Mouse (Mus musculus): ENCODE results near the gene Gm10392. TPM values are rescaled to one million over a fixed set of nuclear protein-coding genes. Genes with fewer than 3 reads are reported as not detected.

Gene Gm10392
- polyA plus RNA-seq, 1 experiment from 2014 or later: 0.19 TPM

DNA sequence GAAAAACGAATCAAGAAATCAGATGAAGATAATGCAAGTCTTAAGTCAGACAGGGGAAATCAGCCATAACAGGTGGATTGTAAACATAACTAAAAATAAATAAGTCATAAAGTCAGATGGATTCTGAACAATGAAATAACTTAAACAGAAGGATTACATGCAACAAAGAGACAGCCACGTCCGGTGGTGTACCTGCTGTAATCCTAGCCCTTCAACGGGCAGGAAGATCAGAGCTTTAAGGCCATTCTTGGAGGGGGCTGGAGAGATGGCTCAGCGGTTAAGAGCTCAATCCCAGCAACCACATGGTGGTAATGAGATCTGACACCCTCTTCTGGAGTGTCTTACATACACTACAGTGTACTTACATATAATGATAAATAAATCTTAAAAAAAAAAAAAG lies 7.7 kb downstream of the Gm10392 start:
- no peak overlapping the region for H3K9ac ChIP-seq (ENCODE audit: low read length)
- no peak overlapping the region for H3K27ac ChIP-seq (ENCODE audit: low read depth, low read length)
- H3K4me3 ChIP-seq (ENCODE audit: low read depth, low read length): no peak overlapping the region
- H3K4me1 ChIP-seq (replicated peaks; ENCODE audit: control insufficient read depth, insufficient read depth, low read length): peaks cover 26% of the 10 kb centered on the region
- no peaks in the 10 kb centered on the region for H3K9me3 ChIP-seq (ENCODE audit: control insufficient read depth, low read length)
- peaks cover 7% of the 10 kb centered on the region for H3K27me3 ChIP-seq (ENCODE audit: control insufficient read depth, insufficient read depth, low read length)
- WGBS: 82% methylated on average over 5 of the region's 5 CpGs
- ATAC-seq (replicated peaks; ENCODE audit: low FRiP score) (no peak), DNase-seq (ENCODE audit: low spot score) (peak; percentile 42)
- no peak overlapping the region for H3K4me2 ChIP-seq (ENCODE audit: low read depth, low read length, severe bottlenecking)
- no peaks in the 10 kb centered on the region; the same call in 1 of the 2 replicates for H3K36me3 ChIP-seq (ENCODE audit: control insufficient read depth, insufficient read depth, low read length)

DNA sequence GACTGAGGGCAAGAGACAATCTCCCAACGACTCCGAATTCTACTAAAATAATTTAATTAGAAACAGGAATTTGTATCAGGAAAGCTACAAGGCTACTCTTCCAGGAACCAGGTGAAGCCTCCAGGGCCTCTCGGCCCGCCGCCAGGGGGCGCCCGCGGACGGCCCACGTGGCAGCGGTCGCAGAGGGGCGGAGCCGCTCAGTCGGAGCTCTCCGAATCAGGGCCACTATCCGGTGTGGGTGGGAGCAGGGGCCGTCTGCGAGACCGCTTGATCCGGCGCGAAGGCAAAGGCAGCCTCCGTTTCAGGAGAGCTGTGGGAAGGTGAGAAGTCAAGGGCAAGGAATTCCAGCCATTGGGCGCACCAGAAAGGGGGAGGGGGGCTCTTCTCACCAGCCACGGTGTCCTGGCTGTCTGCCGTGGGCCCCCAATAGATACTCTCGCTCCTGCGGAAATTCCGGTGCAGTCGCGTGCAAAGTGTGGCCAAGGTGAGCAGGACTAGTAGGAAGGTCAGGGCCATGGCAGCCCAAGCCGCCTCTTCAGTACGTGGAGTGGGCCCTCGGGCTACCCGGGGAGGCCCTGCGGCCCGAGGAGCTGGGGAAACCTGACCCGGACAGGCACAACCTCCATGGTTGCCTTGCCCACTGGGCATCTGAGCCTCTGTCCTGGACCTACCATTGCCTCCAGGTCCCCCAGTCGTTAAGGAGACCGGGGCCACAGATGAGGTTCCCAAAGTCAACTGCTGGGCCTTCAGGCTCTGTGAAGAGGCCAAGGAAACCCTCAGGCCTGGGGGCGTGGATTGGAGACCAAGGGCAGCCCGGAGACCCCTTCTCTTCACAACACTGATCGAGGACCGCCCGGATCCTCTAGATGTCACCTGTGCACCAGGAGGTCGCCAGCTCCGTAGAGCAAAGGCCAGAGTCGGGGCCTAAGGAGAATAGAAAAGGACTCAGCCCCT lies 10.7 kb downstream of the Gm10392 start:
- Histone ChIP-seq H3K27me3 (ENCODE audit: control insufficient read depth, insufficient read depth, low read length) (no peaks in the 10 kb centered on the region), H3K27ac (ENCODE audit: low read depth, low read length) (no peak overlapping the region), H3K4me3 (ENCODE audit: low read depth, low read length) (peak overlapping the region; percentile 22), H3K4me2 (ENCODE audit: low read depth, low read length, severe bottlenecking) (peak overlapping the region; percentile 65), H3K36me3 (ENCODE audit: control insufficient read depth, insufficient read depth, low read length) (peaks cover 3% of the 10 kb centered on the region; the same call in 1 of the 2 replicates), H3K9ac (ENCODE audit: low read length) (peak overlapping the region; percentile 41; the same call in 1 of the 2 replicates), H3K4me1 (replicated peaks; ENCODE audit: control insufficient read depth, insufficient read depth, low read length) (peaks cover 5% of the 10 kb centered on the region), H3K9me3 (ENCODE audit: control insufficient read depth, low read length) (no peaks in the 10 kb centered on the region)
- DNase-seq (ENCODE audit: low spot score): peak; percentile 91
- peak; percentile 73 for ATAC-seq (replicated peaks; ENCODE audit: low FRiP score)
- WGBS: 19% methylated on average over 48 of the region's 49 CpGs

- Histone ChIP-seq H3K27ac (ENCODE audit: low read depth, low read length) (no peak overlapping the region), H3K4me2 (ENCODE audit: low read depth, low read length, severe bottlenecking) (no peak overlapping the region), H3K9me3 (ENCODE audit: control insufficient read depth, low read length) (no peaks in the 10 kb centered on the region), H3K4me3 (ENCODE audit: low read depth, low read length) (no peak overlapping the region), H3K9ac (ENCODE audit: low read length) (no peak overlapping the region), H3K4me1 (replicated peaks; ENCODE audit: control insufficient read depth, insufficient read depth, low read length) (peaks cover 3% of the 10 kb centered on the region), H3K36me3 (ENCODE audit: control insufficient read depth, insufficient read depth, low read length) (peaks cover 3% of the 10 kb centered on the region; the same call in 1 of the 2 replicates), H3K27me3 (ENCODE audit: control insufficient read depth, insufficient read depth, low read length) (no peaks in the 10 kb centered on the region)
- WGBS: 77% methylated on average over 4 of the region's 4 CpGs
- ATAC-seq (replicated peaks; ENCODE audit: low FRiP score): no peak
- DNase-seq (ENCODE audit: low spot score): peak; percentile 50
Measured at GRCm38 (mm10) chr11:77507426-77507825, 11.6 kb downstream of the Gm10392 start.

- Histone ChIP-seq H3K4me1 (replicated peaks; ENCODE audit: control insufficient read depth, insufficient read depth, low read length) (no peaks in the 10 kb centered on the region), H3K4me3 (ENCODE audit: low read depth, low read length) (no peak overlapping the region), H3K4me2 (ENCODE audit: low read depth, low read length, severe bottlenecking) (no peak overlapping the region), H3K27me3 (ENCODE audit: control insufficient read depth, insufficient read depth, low read length) (no peaks in the 10 kb centered on the region), H3K9ac (ENCODE audit: low read length) (no peak overlapping the region), H3K36me3 (ENCODE audit: control insufficient read depth, insufficient read depth, low read length) (peaks cover 3% of the 10 kb centered on the region; the same call in 1 of the 2 replicates), H3K9me3 (ENCODE audit: control insufficient read depth, low read length) (no peaks in the 10 kb centered on the region), H3K27ac (ENCODE audit: low read depth, low read length) (no peak overlapping the region)
- ATAC-seq (replicated peaks; ENCODE audit: low FRiP score): no peak
- 90% methylated on average over 6 of the region's 6 CpGs for WGBS
- peak; percentile 51 for DNase-seq (ENCODE audit: low spot score)
Measured at GRCm38 (mm10) chr11:77506941-77507340, 12.1 kb downstream of the Gm10392 start.

DNA sequence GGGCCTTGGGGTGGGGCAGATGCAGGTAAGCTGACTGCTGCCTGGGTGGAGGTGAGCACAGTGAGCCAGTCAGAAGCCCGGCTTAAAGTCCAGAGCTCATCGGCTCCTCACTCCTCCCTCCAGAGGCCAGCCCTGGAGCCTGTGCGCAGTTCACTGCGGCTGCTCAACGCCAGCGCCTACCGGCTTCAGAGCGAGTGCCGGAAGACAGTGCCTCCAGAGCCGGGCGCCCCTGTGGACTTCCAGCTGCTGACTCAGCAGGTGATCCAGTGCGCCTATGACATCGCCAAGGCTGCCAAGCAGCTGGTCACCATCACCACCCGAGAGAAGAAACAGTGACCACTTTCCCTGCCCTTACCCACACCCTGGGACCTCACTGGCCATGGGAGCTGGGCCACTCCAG lies 12.7 kb downstream of the Gm10392 start:
- 87% methylated on average over 14 of the region's 14 CpGs for WGBS

DNA sequence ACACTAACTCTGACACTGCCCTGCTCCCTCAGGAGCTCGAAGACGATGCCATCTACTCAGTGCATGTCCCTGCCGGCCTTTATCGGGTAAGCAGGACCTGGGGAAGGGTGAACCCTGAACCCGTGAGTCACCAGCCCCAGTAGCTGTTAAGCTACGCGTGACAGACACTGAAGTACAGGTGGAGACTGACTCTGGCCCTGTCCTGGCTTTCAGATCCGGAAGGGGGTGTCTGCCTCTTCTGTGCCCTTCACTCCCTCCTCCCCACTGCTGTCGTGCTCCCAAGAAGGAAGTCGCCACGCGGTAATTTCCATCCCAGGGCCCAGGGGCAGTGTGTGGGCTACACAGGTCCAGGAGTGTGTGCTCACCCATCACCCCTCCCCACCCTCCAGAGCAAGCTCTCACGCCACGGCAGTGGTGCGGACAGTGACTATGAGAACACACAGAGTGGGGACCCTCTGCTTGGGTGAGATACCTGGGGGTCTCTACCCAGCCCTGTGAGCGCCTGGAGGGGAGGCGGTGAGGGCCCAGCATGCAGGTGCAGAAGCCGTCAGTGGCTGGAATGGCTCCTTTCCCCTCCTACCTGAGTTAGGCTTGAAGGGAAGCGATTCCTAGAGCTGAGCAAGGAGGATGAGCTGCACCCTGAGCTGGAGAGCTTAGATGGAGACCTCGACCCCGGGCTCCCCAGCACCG lies 13.6 kb downstream of the Gm10392 start:
- H3K4me3 ChIP-seq (ENCODE audit: low read depth, low read length): no peak overlapping the region
- DNase-seq (ENCODE audit: low spot score) (peak; percentile 46), ATAC-seq (replicated peaks; ENCODE audit: low FRiP score) (no peak)
- 89% methylated on average over 22 of the region's 22 CpGs for WGBS
- no peaks in the 10 kb centered on the region for H3K27me3 ChIP-seq (ENCODE audit: control insufficient read depth, insufficient read depth, low read length)
- no peak overlapping the region for H3K4me2 ChIP-seq (ENCODE audit: low read depth, low read length, severe bottlenecking)
- H3K27ac ChIP-seq (ENCODE audit: low read depth, low read length): no peak overlapping the region
- H3K9ac ChIP-seq (ENCODE audit: low read length): no peak overlapping the region
- H3K36me3 ChIP-seq (ENCODE audit: control insufficient read depth, insufficient read depth, low read length): peaks cover 3% of the 10 kb centered on the region; the same call in 1 of the 2 replicates
- 0 out of 2 replicates have a peak, but pooled peaks cover 2% of the 10 kb centered on the region for H3K4me1 ChIP-seq (replicated peaks; ENCODE audit: control insufficient read depth, insufficient read depth, low read length)
- no peaks in the 10 kb centered on the region for H3K9me3 ChIP-seq (ENCODE audit: control insufficient read depth, low read length)

More for the DNA sequence above, 12.7 kb downstream of the Gm10392 start:
- DNase-seq (ENCODE audit: low spot score) (peak; percentile 53), ATAC-seq (replicated peaks; ENCODE audit: low FRiP score) (no peak)
- H3K36me3 ChIP-seq (ENCODE audit: control insufficient read depth, insufficient read depth, low read length): peaks cover 3% of the 10 kb centered on the region; the same call in 1 of the 2 replicates
- H3K9ac ChIP-seq (ENCODE audit: low read length): no peak overlapping the region
- H3K9me3 ChIP-seq (ENCODE audit: control insufficient read depth, low read length): no peaks in the 10 kb centered on the region
- no peak overlapping the region for H3K27ac ChIP-seq (ENCODE audit: low read depth, low read length)
- no peak overlapping the region for H3K4me3 ChIP-seq (ENCODE audit: low read depth, low read length)
- no peaks in the 10 kb centered on the region for H3K27me3 ChIP-seq (ENCODE audit: control insufficient read depth, insufficient read depth, low read length)
- H3K4me2 ChIP-seq (ENCODE audit: low read depth, low read length, severe bottlenecking): no peak overlapping the region
- H3K4me1 ChIP-seq (replicated peaks; ENCODE audit: control insufficient read depth, insufficient read depth, low read length): no peaks in the 10 kb centered on the region

GRCm38 (mm10) chr11:77504377-77504776 lies 14.6 kb downstream of the Gm10392 start:
- H3K4me1 ChIP-seq (replicated peaks; ENCODE audit: control insufficient read depth, insufficient read depth, low read length): 0 out of 2 replicates have a peak, but pooled peaks cover 2% of the 10 kb centered on the region
- 94% methylated on average over 19 of the region's 19 CpGs for WGBS
- no peak overlapping the region for H3K4me2 ChIP-seq (ENCODE audit: low read depth, low read length, severe bottlenecking)
- H3K36me3 ChIP-seq (ENCODE audit: control insufficient read depth, insufficient read depth, low read length): peaks cover 3% of the 10 kb centered on the region; the same call in 1 of the 2 replicates
- H3K9me3 ChIP-seq (ENCODE audit: control insufficient read depth, low read length): no peaks in the 10 kb centered on the region
- H3K9ac ChIP-seq (ENCODE audit: low read length): no peak overlapping the region
- H3K27ac ChIP-seq (ENCODE audit: low read depth, low read length): no peak overlapping the region
- H3K27me3 ChIP-seq (ENCODE audit: control insufficient read depth, insufficient read depth, low read length): no peaks in the 10 kb centered on the region
- H3K4me3 ChIP-seq (ENCODE audit: low read depth, low read length): no peak overlapping the region
- no peak for DNase-seq (ENCODE audit: low spot score)
- ATAC-seq (replicated peaks; ENCODE audit: low FRiP score): no peak

- H3K27ac ChIP-seq (ENCODE audit: low read depth, low read length): no peak overlapping the region
- H3K27me3 ChIP-seq (ENCODE audit: control insufficient read depth, insufficient read depth, low read length): no peaks in the 10 kb centered on the region
- DNase-seq (ENCODE audit: low spot score): peak; percentile 46
- peaks cover 3% of the 10 kb centered on the region; the same call in 1 of the 2 replicates for H3K36me3 ChIP-seq (ENCODE audit: control insufficient read depth, insufficient read depth, low read length)
- no peaks in the 10 kb centered on the region for H3K9me3 ChIP-seq (ENCODE audit: control insufficient read depth, low read length)
- H3K4me2 ChIP-seq (ENCODE audit: low read depth, low read length, severe bottlenecking): no peak overlapping the region
- H3K4me1 ChIP-seq (replicated peaks; ENCODE audit: control insufficient read depth, insufficient read depth, low read length): 0 out of 2 replicates have a peak, but pooled peaks cover 2% of the 10 kb centered on the region
- H3K4me3 ChIP-seq (ENCODE audit: low read depth, low read length): no peak overlapping the region
- H3K9ac ChIP-seq (ENCODE audit: low read length): no peak overlapping the region
- WGBS: 76% methylated on average over 3 of the region's 3 CpGs
- ATAC-seq (replicated peaks; ENCODE audit: low FRiP score): no peak
Measured at GRCm38 (mm10) chr11:77503511-77503910, 15.5 kb downstream of the Gm10392 start.
